In the genomic region with DNA sequence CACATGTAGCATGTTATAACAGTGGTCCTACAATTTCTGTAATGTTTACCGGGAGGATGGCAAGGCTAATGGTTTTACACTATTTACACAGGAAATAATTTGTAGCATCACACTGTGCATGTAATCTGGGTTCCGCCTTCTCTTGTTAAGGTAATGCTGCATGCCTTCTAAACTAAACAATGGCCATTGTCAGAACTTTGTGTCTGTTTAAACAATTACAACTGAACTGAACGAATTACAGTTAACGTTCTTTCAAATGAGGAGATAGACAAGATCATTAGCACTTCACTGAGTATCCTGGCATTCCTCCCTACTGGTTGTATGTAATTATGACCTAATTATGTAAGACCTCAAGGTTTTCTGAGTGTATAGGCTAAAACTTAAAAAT, we compare ENCODE assay signal across 17 mouse cellular contexts. TPM values are rescaled to one million over a fixed set of nuclear protein-coding genes. Genes with fewer than 3 reads are reported as not detected.
"Had no signal": no experiment of that assay in that cellular context is flagged by ENCODE, and none has a peak within 500 bp of the region (broad histone marks: within the 10 kb centered on the region; RNA-seq: fewer than 3 reads in every experiment).

No protein-coding gene starts in this region.

- H3K27ac ChIP-seq: layer of hippocampus, adult 2 months; limb, embryonic 13.5 days; liver, embryonic 14.5 days; midbrain, embryonic 12.5 days had no signal

- H3K4me3 ChIP-seq: layer of hippocampus, adult 2 months; limb, embryonic 13.5 days; midbrain, embryonic 12.5 days; stomach, embryonic 15.5 days had no signal

- H3K36me3 ChIP-seq: limb, embryonic 13.5 days; midbrain, embryonic 12.5 days; stomach, embryonic 15.5 days had no signal

- DNase-seq: kidney, adult 18-20 months; kidney, postnatal 10 days; lung, adult 18-20 months; thymus, adult 2 months; thymus, postnatal 25 days had no signal

- H3K27me3 ChIP-seq: limb, embryonic 13.5 days; midbrain, embryonic 12.5 days; stomach, embryonic 15.5 days had no signal

- H3K4me1 ChIP-seq: stomach, embryonic 15.5 days had no signal

- H3K9me3 ChIP-seq: limb, embryonic 13.5 days; midbrain, embryonic 12.5 days; stomach, embryonic 15.5 days had no signal

- H3K9ac ChIP-seq: limb, embryonic 13.5 days; liver, embryonic 14.5 days; midbrain, embryonic 12.5 days; stomach, embryonic 15.5 days had no signal

- H3K4me2 ChIP-seq: limb, embryonic 13.5 days; midbrain, embryonic 12.5 days; stomach, embryonic 15.5 days had no signal

RNA-seq across cellular contexts. Expression of a gene that starts 41.1 kb away (rescaled TPM):
- total RNA-seq: layer of hippocampus, adult 2 months; layer of hippocampus, postnatal 10 days; left cerebral cortex, postnatal 36 days; liver, adult 2 months; megakaryocyte-erythroid progenitor cell, adult 5-6 weeks had no signal
- polyA plus RNA-seq: kidney, embryonic 14.5 days; limb, embryonic 13.5 days; liver, adult 2 months; liver, embryonic 14.5 days; midbrain, embryonic 12.5 days; midbrain, embryonic 16.5 days; stomach, embryonic 15.5 days; thymus, adult 2 months; urinary bladder, adult 2 months had no signal

RNA-seq across cellular contexts. Expression of a gene that starts 48.4 kb away (rescaled TPM):
- total RNA-seq: layer of hippocampus, adult 2 months; layer of hippocampus, postnatal 10 days; left cerebral cortex, postnatal 36 days; megakaryocyte-erythroid progenitor cell, adult 5-6 weeks had no signal
- polyA plus RNA-seq: kidney, embryonic 14.5 days; limb, embryonic 13.5 days; midbrain, embryonic 12.5 days; midbrain, embryonic 16.5 days had no signal
